Mouse (Mus musculus) MEL (cell line): Measurements from ENCODE around the gene Hook2. TPM values are rescaled to one million over a fixed set of nuclear protein-coding genes. Genes with fewer than 3 reads are reported as not detected.
A peak's percentile ranks its signal among the peaks of the same experiment; 100 is the strongest.

Experiments
- DNase-seq: peaks from one replicate; pipeline ENCODE4 v3.0.0; 2011; ENCODE audit warnings: low read depth, low spot score
- H3K27ac ChIP-seq: 2 replicates; pipeline ENCODE4 v1.5.1; 2012; ENCODE audit warnings: low read depth, mild to moderate bottlenecking, control low read depth, low read length, moderate library complexity; ENCODE audit not compliant: control insufficient read depth
- H3K27me3 ChIP-seq, 2 experiments: fragments of 150-350 bp in 1 of 2; sonication (generic) in 1 of 2; 2 replicates each; pipeline ENCODE4 v1.6.1; 2012; ENCODE audit warnings: low read length in 2 of 2, mild to moderate bottlenecking in 2 of 2, improper control_type of control experiment in 1 of 2, moderate library complexity in 1 of 2; ENCODE audit not compliant: insufficient read depth in 2 of 2, control insufficient read depth in 1 of 2
- H3K36me3 ChIP-seq, 2 experiments: 2 replicates each; pipeline ENCODE4 v1.6.1; 2012 to 2014; ENCODE audit warnings: low read length in 2 of 2, improper control_type of control experiment in 1 of 2, inconsistent platforms in 1 of 2, mild to moderate bottlenecking in 1 of 2; ENCODE audit not compliant: insufficient read depth in 2 of 2, control insufficient read depth in 1 of 2
- H3K4me1 ChIP-seq, 2 experiments: fragments of 150-350 bp in 1 of 2; sonication (generic) in 1 of 2; 2 replicates each; pipeline ENCODE4 v1.6.1; 2012; ENCODE audit warnings: low read length in 2 of 2, improper control_type of control experiment in 1 of 2, mild to moderate bottlenecking in 1 of 2; ENCODE audit not compliant: insufficient read depth in 2 of 2, control insufficient read depth in 1 of 2
- H3K4me3 ChIP-seq, 2 experiments: fragments of 150-350 bp in 1 of 2; sonication (generic) in 1 of 2; 2 replicates each; pipeline ENCODE4 v1.5.1; 2012; ENCODE audit warnings: low read depth in 2 of 2, low read length in 2 of 2, mild to moderate bottlenecking in 2 of 2, moderate library complexity in 2 of 2, control low read depth in 1 of 2, improper control_type of control experiment in 1 of 2; ENCODE audit not compliant: control insufficient read depth in 1 of 2, insufficient read depth in 1 of 2
- H3K79me2 ChIP-seq: 2 replicates; pipeline ENCODE4 v1.6.1; 2012; ENCODE audit warnings: mild to moderate bottlenecking, low read length, moderate library complexity; ENCODE audit not compliant: control insufficient read depth, poor library complexity, insufficient read depth
- H3K9ac ChIP-seq: 2 replicates; pipeline ENCODE4 v1.6.1; 2012; ENCODE audit warnings: low read depth, mild to moderate bottlenecking, control low read depth, low read length, moderate library complexity; ENCODE audit not compliant: control insufficient read depth, poor library complexity, severe bottlenecking
- H3K9me3 ChIP-seq: fragments of 150-350 bp; sonication (generic); replicated peaks from 2 replicates; pipeline ENCODE4 v1.6.1; 2012; ENCODE audit warnings: mild to moderate bottlenecking, low read length, improper control_type of control experiment, moderate library complexity; ENCODE audit not compliant: insufficient read depth
- CTCF ChIP-seq, 3 experiments: IDR thresholded peaks in 2 of 3; conservative IDR thresholded peaks in 1 of 3; 2 replicates each; pipeline ENCODE4 v1.5.1; 2011 to 2012; ENCODE audit warnings: low read length in 3 of 3, low read depth in 2 of 3, mild to moderate bottlenecking in 2 of 3, improper control_type of control experiment in 1 of 3, inconsistent platforms in 1 of 3, mixed read lengths in 1 of 3, moderate library complexity in 1 of 3; ENCODE audit not compliant: control insufficient read depth in 1 of 3, insufficient read depth in 1 of 3, poor library complexity in 1 of 3, severe bottlenecking in 1 of 3
- ELF1 ChIP-seq: IDR thresholded peaks from 2 replicates; pipeline ENCODE4 v1.6.1; 2014; ENCODE audit warnings: low read depth, mild to moderate bottlenecking, inconsistent platforms, low read length, improper control_type of control experiment, moderate library complexity
- EP300 ChIP-seq, 2 experiments: IDR thresholded peaks; 2 replicates each; pipeline ENCODE4 v1.6.1; 2011; ENCODE audit warnings: improper control_type of control experiment in 2 of 2, low read length in 2 of 2, low read depth in 1 of 2, mild to moderate bottlenecking in 1 of 2
- ETS1 ChIP-seq: IDR thresholded peaks from 2 replicates; pipeline ENCODE4 v1.6.1; 2012; ENCODE audit warnings: low read depth, mild to moderate bottlenecking, inconsistent platforms, low read length, improper control_type of control experiment, moderate library complexity
- GATA1 ChIP-seq: IDR thresholded peaks from 2 replicates; pipeline ENCODE4 v1.6.1; 2011; ENCODE audit warnings: low read depth, low read length, improper control_type of control experiment
- HCFC1 ChIP-seq: IDR thresholded peaks from 2 replicates; pipeline ENCODE4 v1.6.1; 2012; ENCODE audit warnings: low read depth, mild to moderate bottlenecking, inconsistent platforms, low read length, improper control_type of control experiment, moderate library complexity
- KAT2A ChIP-seq: conservative IDR thresholded peaks from 2 replicates; pipeline ENCODE4 v1.6.1; 2012; ENCODE audit warnings: low read depth, low read length, improper control_type of control experiment, inconsistent platforms
- MAX ChIP-seq: IDR thresholded peaks from 2 replicates; pipeline ENCODE4 v1.6.1; 2011; ENCODE audit warnings: low read length, improper control_type of control experiment
- MEF2A ChIP-seq: IDR thresholded peaks from 2 replicates; pipeline ENCODE4 v1.6.1; 2014; ENCODE audit warnings: low read depth, mild to moderate bottlenecking, inconsistent platforms, low read length, improper control_type of control experiment; ENCODE audit not compliant: poor library complexity, insufficient replicate concordance, severe bottlenecking; ENCODE audit errors: extremely low read depth
- MYB ChIP-seq: IDR thresholded peaks from 2 replicates; pipeline ENCODE4 v1.6.1; 2011; ENCODE audit warnings: mild to moderate bottlenecking, low read depth, low read length, improper control_type of control experiment
- POLR2A ChIP-seq, 2 experiments: IDR thresholded peaks; 2 replicates each; pipeline ENCODE4 v1.6.1; 2011 to 2012; ENCODE audit warnings: low read length in 2 of 2, mild to moderate bottlenecking in 2 of 2, control low read depth in 1 of 2, improper control_type of control experiment in 1 of 2, low read depth in 1 of 2, moderate library complexity in 1 of 2; ENCODE audit not compliant: control insufficient read depth in 1 of 2, insufficient read depth in 1 of 2, poor library complexity in 1 of 2
- RCOR1 ChIP-seq: IDR thresholded peaks from 2 replicates; pipeline ENCODE4 v1.6.1; 2012; ENCODE audit warnings: low read depth, mild to moderate bottlenecking, inconsistent platforms, low read length, improper control_type of control experiment
- UBTF ChIP-seq: IDR thresholded peaks from 2 replicates; pipeline ENCODE4 v1.6.1; 2012; ENCODE audit warnings: low read depth, mild to moderate bottlenecking, inconsistent platforms, low read length, improper control_type of control experiment, moderate library complexity, borderline replicate concordance; ENCODE audit not compliant: insufficient read depth
- USF1 ChIP-seq: IDR thresholded peaks from 2 replicates; pipeline ENCODE4 v1.6.1; 2014; ENCODE audit warnings: low read depth, mild to moderate bottlenecking, inconsistent platforms, low read length, improper control_type of control experiment, moderate library complexity
- USF2 ChIP-seq, 2 experiments: IDR thresholded peaks; 2 replicates each; pipeline ENCODE4 v1.6.1; 2011 to 2012; ENCODE audit warnings: improper control_type of control experiment in 2 of 2, low read length in 2 of 2, borderline replicate concordance in 1 of 2, inconsistent platforms in 1 of 2, low read depth in 1 of 2, mild to moderate bottlenecking in 1 of 2; ENCODE audit not compliant: insufficient read depth in 1 of 2
- ZMIZ1 ChIP-seq: IDR thresholded peaks from 2 replicates; pipeline ENCODE4 v1.6.1; 2012; ENCODE audit warnings: low read depth, mild to moderate bottlenecking, inconsistent platforms, low read length, improper control_type of control experiment, moderate library complexity
- polyA plus RNA-seq, 2 experiments: library from polyadenylated mRNA; stranded (reverse) in 1 of 2; unstranded in 1 of 2; fragments of >175 nt in 1 of 2; fragments of >200 nt in 1 of 2; gene quantifications; 2 replicates each; pipeline versions ENCODE4 v1.2.1 to v1.2.4; 2012; ENCODE audit warnings: low replicate concordance in 2 of 2, low read depth in 1 of 2; ENCODE audit not compliant: insufficient read length in 2 of 2, insufficient read depth in 1 of 2, missing spikeins in 1 of 2
- total RNA-seq: library from RNA; depleted of rRNA; stranded (reverse); fragments of 300-350 nt; gene quantifications from 2 replicates; pipeline ENCODE4 v1.2.3, GENCODE M21; 2012

The Hook2 gene
- total and polyA plus RNA-seq, 3 experiments: 10.5 to 17.5 TPM; not detected in 1

GRCm38 (mm10) chr8:85033867-85034266, 43.5 kb downstream of the Hook2 start:
- Histone ChIP-seq H3K79me2 (peaks cover 34% of the 10 kb centered on the region), H3K36me3 (peaks cover 4 to 12% of the 10 kb centered on the region in 2 experiments; a peak in 3 of 4 replicates), H3K27ac (no peak overlapping the region), H3K4me1 (peaks cover 1 to 4% of the 10 kb centered on the region in 2 experiments), H3K27me3 (no peaks in the 10 kb centered on the region), H3K9me3 (no peaks in the 10 kb centered on the region), H3K4me3 (no peak overlapping the region), H3K9ac (no peak overlapping the region)
- DNase-seq: no peak
- TF ChIP-seq MYB: no peak
- TF ChIP-seq ZMIZ1: 0 out of 2 replicates have a peak, but pooled peaks have one; percentile 17
- TF ChIP-seq EP300 (IDR thresholded peaks at IDR 0.05; ENCODE audit: low read depth in 1 of 2, low read length in 2 of 2): no peak

- Histone ChIP-seq H3K27me3 (no peaks in the 10 kb centered on the region), H3K27ac (peak overlapping the region; percentile 97; the same call in 1 of the 2 replicates), H3K9me3 (no peaks in the 10 kb centered on the region), H3K36me3 (peaks cover 4 to 17% of the 10 kb centered on the region in 2 experiments), H3K79me2 (peaks cover 34% of the 10 kb centered on the region), H3K9ac (peak overlapping the region; percentile 96), H3K4me3 (peak overlapping the region in 1 of 2 experiments; percentile 65; a peak in 2 of 4 replicates), H3K4me1 (peaks cover 3 to 4% of the 10 kb centered on the region in 2 experiments)
- DNase-seq: no peak
- no peak for TF ChIP-seq UBTF
- no peak for TF ChIP-seq CTCF (IDR thresholded peaks at IDR 0.05 in 2 of 3, conservative IDR thresholded peaks at IDR 0.05 in 1 of 3; ENCODE audit: control insufficient read depth in 1 of 3, insufficient read depth in 1 of 3, low read depth in 2 of 3, low read length in 3 of 3, poor library complexity in 1 of 3, severe bottlenecking in 1 of 3)
- TF ChIP-seq KAT2A: no peak
- 0 out of 4 replicates have a peak, but pooled peaks of 1 of the 2 experiments have one; percentile 6 for TF ChIP-seq POLR2A (IDR thresholded peaks at IDR 0.05; ENCODE audit: control insufficient read depth in 1 of 2, insufficient read depth in 1 of 2, low read depth in 1 of 2, low read length in 2 of 2, poor library complexity in 1 of 2)
- no peak for TF ChIP-seq GATA1
- TF ChIP-seq RCOR1: no peak
- no peak for TF ChIP-seq MEF2A
- no peak for TF ChIP-seq MAX
- TF ChIP-seq ELF1: no peak
- TF ChIP-seq HCFC1: peak; percentile 53; the same call in 1 of the 2 replicates
- TF ChIP-seq USF2 (IDR thresholded peaks at IDR 0.05; ENCODE audit: borderline replicate concordance in 1 of 2, insufficient read depth in 1 of 2, low read depth in 1 of 2, low read length in 2 of 2): no peak
- no peak for TF ChIP-seq USF1
- no peak for TF ChIP-seq ETS1
- no peak for TF ChIP-seq EP300 (IDR thresholded peaks at IDR 0.05; ENCODE audit: low read depth in 1 of 2, low read length in 2 of 2)
These were observed 44.4 kb downstream of the Hook2 start for GRCm38 (mm10) chr8:85034764-85035163.
